Mouse (Mus musculus) neural tube, embryonic 13.5 days (tissue): ENCODE data around the gene Nrxn3. TPM values are rescaled to one million over a fixed set of nuclear protein-coding genes. Genes with fewer than 3 reads are reported as not detected.
A peak's percentile ranks its signal among the peaks of the same experiment; 100 is the strongest.

Experiments used
- ATAC-seq: fragments of 200-750 bp; cut with Nextera tagmentation; 2 replicates; pipeline ENCODE4 v1.8.0; 2017; ENCODE audit warnings: low read depth, mild to moderate bottlenecking, moderate TSS enrichment, moderate library complexity
- H3K27ac ChIP-seq: fragments of 300-500 bp; sonication (generic); replicated peaks from 2 replicates; pipeline ENCODE4 v1.5.1; 2015; ENCODE audit warnings: moderate library complexity, mild to moderate bottlenecking, inconsistent platforms
- H3K27me3 ChIP-seq: fragments of 300-500 bp; sonication (generic); 2 replicates; pipeline ENCODE4 v1.6.1; 2015; ENCODE audit warnings: mild to moderate bottlenecking, inconsistent platforms
- H3K36me3 ChIP-seq: fragments of 300-500 bp; sonication (generic); 2 replicates; pipeline ENCODE4 v1.6.1; 2015; ENCODE audit warnings: mild to moderate bottlenecking, inconsistent platforms
- H3K4me1 ChIP-seq: fragments of 300-500 bp; sonication (generic); replicated peaks from 2 replicates; pipeline ENCODE4 v1.6.1; 2015; ENCODE audit warnings: inconsistent platforms
- H3K4me2 ChIP-seq: fragments of 300-500 bp; sonication (generic); 2 replicates; pipeline ENCODE4 v1.6.1; 2015; ENCODE audit warnings: inconsistent platforms, mild to moderate bottlenecking, moderate library complexity
- H3K4me3 ChIP-seq: fragments of 300-500 bp; sonication (generic); 2 replicates; pipeline ENCODE4 v1.5.1; 2015; ENCODE audit warnings: mild to moderate bottlenecking, inconsistent platforms
- H3K9ac ChIP-seq: fragments of 300-500 bp; sonication (generic); 2 replicates; pipeline ENCODE4 v1.6.1; 2015; ENCODE audit warnings: moderate library complexity, mild to moderate bottlenecking, inconsistent platforms
- H3K9me3 ChIP-seq: fragments of 300-500 bp; sonication (generic); 2 replicates; pipeline ENCODE4 v1.6.1; 2016; ENCODE audit warnings: inconsistent platforms
- WGBS: fragments of 180-500 bp; shearing (Covaris S2); methylation state at CpG from one replicate; pipeline ENCODE4 v1.1.7; 2015; 5-methylcytosine and 5-hydroxymethylcytosine counted together
- polyA plus RNA-seq: library from polyadenylated mRNA; unstranded; fragments of >200 nt; fragmentation: Nextera tagmentation; extraction: Ambion mirVana; gene quantifications from 2 replicates; pipeline ENCODE4 v1.2.1, GENCODE M21; 2015

Nrxn3 gene
- polyA plus RNA-seq, 1 experiment from 2014 or later, result 69.7 TPM

GRCm38 (mm10) chr12:90202501-90202900, 1479.8 kb downstream of the Nrxn3 start:
- peaks cover 11% of the 10 kb centered on the region for H3K4me1 ChIP-seq
- H3K9ac ChIP-seq, result no peak overlapping the region
- H3K36me3 ChIP-seq, result no peaks in the 10 kb centered on the region
- 84% methylated on average over 1 of the region's 1 CpGs for WGBS
- H3K9me3 ChIP-seq, result no peaks in the 10 kb centered on the region
- no peak overlapping the region for H3K27ac ChIP-seq
- H3K4me2 ChIP-seq, result no peak overlapping the region
- no peaks in the 10 kb centered on the region for H3K27me3 ChIP-seq
- ATAC-seq, result no peak
- H3K4me3 ChIP-seq, result no peak overlapping the region

GRCm38 (mm10) chr12:90211410-90211809, 1488.7 kb downstream of the Nrxn3 start:
- ATAC-seq, result no peak
- H3K9ac ChIP-seq, result no peak overlapping the region
- WGBS, result 81% methylated on average over 1 of the region's 2 CpGs

GRCm38 (mm10) chr12:90217060-90217459, 1494.4 kb downstream of the Nrxn3 start:
- Histone ChIP-seq H3K27ac (no peak overlapping the region), H3K4me2 (no peak overlapping the region), H3K9ac (no peak overlapping the region), H3K4me1 (no peaks in the 10 kb centered on the region), H3K27me3 (no peaks in the 10 kb centered on the region), H3K4me3 (no peak overlapping the region), H3K9me3 (no peaks in the 10 kb centered on the region), H3K36me3 (no peaks in the 10 kb centered on the region)
- ATAC-seq, result no peak
- WGBS, result 91% methylated on average over 6 of the region's 6 CpGs

More at GRCm38 (mm10) chr12:90211410-90211809, 1488.7 kb downstream of the Nrxn3 start:
- H3K9me3 ChIP-seq, result no peaks in the 10 kb centered on the region
- H3K4me3 ChIP-seq, result no peak overlapping the region
- peaks cover 3% of the 10 kb centered on the region for H3K4me1 ChIP-seq
- no peak overlapping the region for H3K27ac ChIP-seq
- no peaks in the 10 kb centered on the region for H3K36me3 ChIP-seq
- no peak overlapping the region for H3K4me2 ChIP-seq
- H3K27me3 ChIP-seq, result no peaks in the 10 kb centered on the region

- WGBS, result 23% methylated on average over 2 of the region's 2 CpGs
- H3K27me3 ChIP-seq, result peaks cover 4% of the 10 kb centered on the region; the same call in 1 of the 2 replicates
- no peak overlapping the region for H3K9ac ChIP-seq
- no peak overlapping the region for H3K4me2 ChIP-seq
- H3K9me3 ChIP-seq, result no peaks in the 10 kb centered on the region
- H3K4me3 ChIP-seq, result no peak overlapping the region
- H3K27ac ChIP-seq, result no peak overlapping the region
- H3K4me1 ChIP-seq, result no peaks in the 10 kb centered on the region
- no peaks in the 10 kb centered on the region for H3K36me3 ChIP-seq
- no peak for ATAC-seq
Measured at GRCm38 (mm10) chr12:90229062-90229461, 1506.4 kb downstream of the Nrxn3 start.

- H3K36me3 ChIP-seq, result no peaks in the 10 kb centered on the region
- no peaks in the 10 kb centered on the region for H3K4me1 ChIP-seq
Measured at GRCm38 (mm10) chr12:90236093-90236492, 1513.4 kb downstream of the Nrxn3 start.

GRCm38 (mm10) chr12:90260301-90260700, 1537.6 kb downstream of the Nrxn3 start:
- no peaks in the 10 kb centered on the region for H3K9me3 ChIP-seq
- H3K27ac ChIP-seq, result no peak overlapping the region
- no peaks in the 10 kb centered on the region for H3K27me3 ChIP-seq
- H3K9ac ChIP-seq, result no peak overlapping the region
- no peaks in the 10 kb centered on the region for H3K4me1 ChIP-seq
- no peak overlapping the region for H3K4me3 ChIP-seq
- no peak for ATAC-seq
- WGBS, result 37% methylated on average over 4 of the region's 4 CpGs
- no peak overlapping the region for H3K4me2 ChIP-seq
- no peaks in the 10 kb centered on the region for H3K36me3 ChIP-seq

More at GRCm38 (mm10) chr12:90236093-90236492, 1513.4 kb downstream of the Nrxn3 start:
- Histone ChIP-seq H3K4me3 (no peak overlapping the region), H3K27me3 (0 out of 2 replicates have a peak, but pooled peaks cover 3% of the 10 kb centered on the region), H3K9ac (no peak overlapping the region), H3K9me3 (no peaks in the 10 kb centered on the region), H3K4me2 (no peak overlapping the region), H3K27ac (no peak overlapping the region)
- WGBS, result 35% methylated on average over 5 of the region's 5 CpGs
- ATAC-seq, result no peak

GRCm38 (mm10) chr12:90268111-90268510, 1545.4 kb downstream of the Nrxn3 start:
- Histone ChIP-seq H3K9me3 (no peaks in the 10 kb centered on the region), H3K27me3 (no peaks in the 10 kb centered on the region), H3K36me3 (no peaks in the 10 kb centered on the region), H3K9ac (no peak overlapping the region), H3K4me1 (0 out of 2 replicates have a peak, but pooled peaks cover 3% of the 10 kb centered on the region), H3K4me3 (no peak overlapping the region), H3K27ac (no peak overlapping the region), H3K4me2 (no peak overlapping the region)
- 81% methylated on average over 2 of the region's 2 CpGs for WGBS
- no peak for ATAC-seq

- no peak for ATAC-seq
- 0 out of 2 replicates have a peak, but pooled peaks cover 3% of the 10 kb centered on the region for H3K4me1 ChIP-seq
- H3K27me3 ChIP-seq, result no peaks in the 10 kb centered on the region
- H3K9me3 ChIP-seq, result no peaks in the 10 kb centered on the region
- no peak overlapping the region for H3K27ac ChIP-seq
- H3K9ac ChIP-seq, result no peak overlapping the region
- no peaks in the 10 kb centered on the region for H3K36me3 ChIP-seq
- H3K4me2 ChIP-seq, result no peak overlapping the region
- no peak overlapping the region for H3K4me3 ChIP-seq
Measured at GRCm38 (mm10) chr12:90270763-90271379, 1548.2 kb downstream of the Nrxn3 start.

- no peaks in the 10 kb centered on the region for H3K4me1 ChIP-seq
- ATAC-seq, result no peak
- H3K4me2 ChIP-seq, result no peak overlapping the region
- no peak overlapping the region for H3K27ac ChIP-seq
- no peaks in the 10 kb centered on the region for H3K9me3 ChIP-seq
- no peaks in the 10 kb centered on the region for H3K27me3 ChIP-seq
- no peak overlapping the region for H3K4me3 ChIP-seq
- 58% methylated on average over 7 of the region's 7 CpGs for WGBS
- no peak overlapping the region for H3K9ac ChIP-seq
- no peaks in the 10 kb centered on the region for H3K36me3 ChIP-seq
Measured at GRCm38 (mm10) chr12:90274621-90275236, 1552.1 kb downstream of the Nrxn3 start.

- Histone ChIP-seq H3K4me2 (no peak overlapping the region), H3K9me3 (no peaks in the 10 kb centered on the region), H3K27me3 (no peaks in the 10 kb centered on the region), H3K4me3 (no peak overlapping the region), H3K36me3 (no peaks in the 10 kb centered on the region), H3K9ac (no peak overlapping the region), H3K4me1 (peaks cover 7% of the 10 kb centered on the region; the same call in 1 of the 2 replicates), H3K27ac (no peak overlapping the region)
- ATAC-seq, result no peak
- 94% methylated on average over 1 of the region's 1 CpGs for WGBS
Measured at GRCm38 (mm10) chr12:90281236-90281635, 1558.6 kb downstream of the Nrxn3 start.

- no peak for ATAC-seq
Measured at GRCm38 (mm10) chr12:90283022-90283421, 1560.3 kb downstream of the Nrxn3 start.

GRCm38 (mm10) chr12:90302671-90303070, 1580.0 kb downstream of the Nrxn3 start:
- H3K36me3 ChIP-seq, result no peaks in the 10 kb centered on the region
- peaks cover 8% of the 10 kb centered on the region; the same call in 1 of the 2 replicates for H3K4me1 ChIP-seq
- no peaks in the 10 kb centered on the region for H3K9me3 ChIP-seq
- no peaks in the 10 kb centered on the region for H3K27me3 ChIP-seq
- no peak overlapping the region for H3K4me3 ChIP-seq
- no peak overlapping the region for H3K9ac ChIP-seq
- no peak overlapping the region for H3K4me2 ChIP-seq
- 45% methylated on average over 1 of the region's 1 CpGs for WGBS
- no peak for ATAC-seq
- 0 out of 2 replicates have a peak overlapping the region, but pooled peaks have one; percentile 11 for H3K27ac ChIP-seq

More at GRCm38 (mm10) chr12:90283022-90283421, 1560.3 kb downstream of the Nrxn3 start:
- H3K4me2 ChIP-seq, result no peak overlapping the region
- H3K27ac ChIP-seq, result no peak overlapping the region
- H3K4me3 ChIP-seq, result no peak overlapping the region
- H3K9me3 ChIP-seq, result no peaks in the 10 kb centered on the region
- H3K27me3 ChIP-seq, result no peaks in the 10 kb centered on the region
- H3K4me1 ChIP-seq, result peaks cover 7% of the 10 kb centered on the region; the same call in 1 of the 2 replicates
- no peaks in the 10 kb centered on the region for H3K36me3 ChIP-seq
- 60% methylated on average over 5 of the region's 5 CpGs for WGBS
- no peak overlapping the region for H3K9ac ChIP-seq
